Mouse (Mus musculus) mammary gland, adult 2 months (tissue): ENCODE measurements around the gene Gm10382. TPM values are rescaled to one million over a fixed set of nuclear protein-coding genes. Genes with fewer than 3 reads are reported as not detected.

ENCODE experiments used
- polyA plus RNA-seq: library from polyadenylated mRNA; depleted of rRNA; stranded (reverse); fragments of >200 nt; gene quantifications from 2 replicates; pipeline ENCODE4 v1.2.3, GENCODE M21; 2012; ENCODE audit warnings: low replicate concordance; rRNA removed

The Gm10382 gene
- polyA plus RNA-seq = 0.09 and 0.20 TPM in 2 replicates

DNA sequence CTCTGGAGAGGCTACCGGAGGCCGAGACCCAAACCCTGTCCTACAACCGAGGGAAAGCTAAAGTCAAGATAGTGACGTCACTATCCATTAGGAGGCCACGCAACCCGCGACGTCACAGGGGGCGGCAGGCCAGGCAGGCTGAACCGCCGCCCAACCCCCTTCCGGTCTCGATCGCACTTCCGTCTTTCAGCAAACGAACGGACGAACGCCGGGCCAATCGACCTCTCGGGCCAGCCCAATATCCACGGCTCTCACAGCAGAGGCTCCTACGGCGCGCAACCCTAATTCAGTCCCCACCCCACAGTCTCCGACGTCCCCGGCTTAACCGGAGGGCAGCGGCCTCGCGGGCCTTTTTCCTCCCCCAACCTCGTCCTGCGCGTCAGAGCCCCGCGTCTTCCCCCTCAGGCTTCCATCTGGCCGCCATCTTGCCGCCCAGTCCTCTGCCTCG is at the start of gene Gm10382:
Gene Gm10382, plus strand, starts transcription at position 192 of the 448 bp plus-strand sequence.

GRCm38 (mm10) chr5:125340547-125341262 is 48.4 kb upstream of the Gm10382 start, which contains the start of gene Scarb1:
Gene Scarb1 (minus strand): TSS chr5:125341094.

GRCm38 (mm10) chr5:125389579-125390441 is 688 bp downstream of the Gm10382 start, which contains the start of gene Ubc:
Gene Ubc (minus strand): TSS chr5:125390202.

DNA sequence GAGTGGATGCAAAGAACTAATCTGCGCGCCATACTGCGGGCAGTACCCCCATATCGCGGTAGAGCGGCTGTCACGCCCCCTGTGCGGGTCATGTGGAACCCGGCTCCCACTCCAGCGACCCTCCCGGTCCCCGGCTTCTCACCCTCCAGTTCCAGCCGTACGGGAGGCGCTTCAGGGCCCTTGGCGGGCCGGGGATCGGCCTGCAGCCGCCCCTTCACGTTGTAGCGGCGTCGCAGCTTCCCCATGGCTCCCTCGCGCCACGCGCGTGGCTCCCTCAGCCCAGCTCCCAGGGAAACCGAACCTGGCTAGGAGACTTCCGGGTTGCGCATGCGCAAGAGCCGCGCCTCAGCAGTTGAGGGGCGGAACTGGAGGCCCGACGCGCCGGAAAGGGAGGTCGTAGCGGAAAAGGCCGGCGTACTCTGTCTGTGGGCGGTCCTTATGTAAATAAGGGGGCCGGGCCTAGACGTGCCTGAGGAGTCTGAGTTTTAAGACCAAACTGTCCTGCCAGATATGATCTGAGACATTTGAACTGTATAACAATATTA is 44.7 kb downstream of the Gm10382 start, which contains the start of gene Dhx37:
Gene Dhx37, minus strand, starts transcription at position 329 of the 545 bp plus-strand sequence.

Other genes starting within 250 kb of the Gm10382 start
- gene Ncor2, start 210.1 kb upstream of the Gm10382 start, polyA plus RNA-seq = 30.4 and 91.3 TPM in 2 replicates
- gene Scarb1, start 48.2 kb upstream of the Gm10382 start, polyA plus RNA-seq = 248 and 298 TPM in 2 replicates
- 700 and 727 TPM in 2 replicates for gene Ubc, start 880 bp downstream of the Gm10382 start, polyA plus RNA-seq
- gene Dhx37, start 44.8 kb downstream of the Gm10382 start, polyA plus RNA-seq = 16.9 and 25.7 TPM in 2 replicates
- gene Bri3bp, start 52.2 kb downstream of the Gm10382 start, polyA plus RNA-seq = 12.4 and 16.7 TPM in 2 replicates
- gene Aacs, start 86.5 kb downstream of the Gm10382 start, polyA plus RNA-seq = 276 and 331 TPM in 2 replicates
- 0.06 and 0.10 TPM in 2 replicates for gene Tmem132b, start 142.5 kb downstream of the Gm10382 start, polyA plus RNA-seq